Mouse (Mus musculus) cerebellum, adult 2 months (tissue): Measurements from ENCODE around the gene Cxcr3. TPM values are rescaled to one million over a fixed set of nuclear protein-coding genes. Genes with fewer than 3 reads are reported as not detected.

ENCODE experiments used
- DNase-seq, 2 experiments: peaks; one replicate each; pipeline ENCODE4 v3.0.0; 2021
- H3K27ac ChIP-seq: fragments of 200-500 bp; 2 replicates; pipeline ENCODE4 v1.5.1; 2012; ENCODE audit warnings: low read length, control low read depth, inconsistent platforms; ENCODE audit not compliant: insufficient read depth
- H3K27me3 ChIP-seq: fragments of 200-500 bp; 2 replicates; pipeline ENCODE4 v1.6.1; 2012; ENCODE audit warnings: inconsistent platforms, mild to moderate bottlenecking, low read length, moderate library complexity; ENCODE audit not compliant: control insufficient read depth, insufficient read depth
- H3K4me1 ChIP-seq: fragments of 200-500 bp; 2 replicates; pipeline ENCODE4 v1.6.1; 2011; ENCODE audit warnings: low read length; ENCODE audit not compliant: control insufficient read depth, insufficient read depth
- H3K4me3 ChIP-seq: fragments of 200-500 bp; replicated peaks from 2 replicates; pipeline ENCODE3; 2011; ENCODE audit warnings: mild to moderate bottlenecking, low read depth, low read length, control low read depth; ENCODE audit not compliant: insufficient read depth
- CTCF ChIP-seq: fragments of 200-500 bp; IDR thresholded peaks from 2 replicates; pipeline ENCODE4 v1.5.1; 2011; ENCODE audit warnings: low read depth, mild to moderate bottlenecking, control low read depth, low read length, moderate library complexity, borderline replicate concordance; ENCODE audit not compliant: insufficient read depth
- POLR2A ChIP-seq: fragments of 200-500 bp; IDR thresholded peaks from 2 replicates; pipeline ENCODE4 v1.6.1; 2011; ENCODE audit warnings: low read length, control low read depth, borderline replicate concordance; ENCODE audit not compliant: insufficient read depth
- WGBS: fragments of 180-500 bp; shearing (Covaris S2); methylation state at CpG from one replicate; pipeline ENCODE4 v1.1.7; 2018; 5-methylcytosine and 5-hydroxymethylcytosine counted together
- polyA plus RNA-seq: library from polyadenylated mRNA; depleted of rRNA; stranded (reverse); fragments of >200 nt; gene quantifications from 2 replicates; pipeline ENCODE4 v1.2.3, GENCODE M21; 2012

The Cxcr3 gene
- polyA plus RNA-seq, 1 experiment: 0.05 TPM

GRCm38 (mm10) chrX:101741064-101741433 lies 7.0 kb upstream of the Cxcr3 start:
- 84% methylated on average over 2 of the region's 2 CpGs for WGBS
- Histone ChIP-seq H3K4me1 (no peaks in the 10 kb centered on the region), H3K4me3 (no peak overlapping the region), H3K27ac (no peak overlapping the region), H3K27me3 (no peaks in the 10 kb centered on the region)
- no peak for TF ChIP-seq POLR2A
- no peak for TF ChIP-seq CTCF
- no peak for DNase-seq

- DNase-seq: no peak
- WGBS: 42% methylated on average over 6 of the region's 6 CpGs
- TF ChIP-seq POLR2A (no peak), CTCF (no peak)
- Histone ChIP-seq H3K4me3 (no peak overlapping the region), H3K4me1 (no peaks in the 10 kb centered on the region), H3K27me3 (no peaks in the 10 kb centered on the region), H3K27ac (no peak overlapping the region)
These were observed 6.4 kb upstream of the Cxcr3 start for GRCm38 (mm10) chrX:101740335-101741063.

DNA sequence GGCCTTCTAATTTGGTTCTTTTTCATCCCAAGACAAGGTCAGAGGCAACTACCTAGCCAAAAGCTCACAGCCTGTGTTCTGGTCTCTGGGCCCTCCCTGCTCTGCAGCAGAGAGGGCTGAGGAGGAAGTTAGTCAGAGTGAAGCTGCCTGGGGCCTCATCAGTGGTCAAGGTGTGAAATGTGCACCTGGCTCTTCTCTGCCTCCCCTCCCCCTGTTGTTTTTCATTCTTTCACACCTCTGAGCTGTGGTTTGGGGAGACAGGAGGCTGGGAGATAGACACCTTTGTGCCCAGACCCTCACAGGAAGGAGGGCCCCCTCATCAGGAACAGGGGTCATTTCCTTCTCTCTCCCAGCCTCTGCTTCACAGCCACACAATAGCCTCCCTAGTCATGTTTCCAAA lies 3.1 kb upstream of the Cxcr3 start:
- DNase-seq: no peak
- no peak for TF ChIP-seq POLR2A
- no peak for TF ChIP-seq CTCF

DNA sequence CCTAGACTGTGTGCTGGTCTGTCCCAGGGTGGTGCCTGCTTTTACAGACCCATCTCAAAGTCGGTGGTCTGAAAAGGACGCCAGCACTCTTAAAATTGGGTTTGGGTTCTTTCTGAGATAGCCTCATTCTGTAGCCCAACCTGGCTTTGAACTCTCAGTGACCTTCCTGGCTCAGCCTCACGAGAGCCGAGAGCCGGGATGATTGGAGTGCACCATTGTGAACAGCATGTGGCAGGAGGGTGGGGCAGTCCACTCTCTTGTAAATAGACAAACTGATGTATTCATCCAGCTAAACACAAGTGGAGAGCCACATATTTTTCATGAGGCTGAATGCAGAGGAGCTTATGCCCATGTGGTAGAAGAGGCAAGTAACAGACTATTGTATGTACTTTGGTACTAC lies 912 bp upstream of the Cxcr3 start:
- WGBS: 68% methylated on average over 5 of the region's 5 CpGs
- no peak overlapping the region for H3K4me3 ChIP-seq

More for the DNA sequence above, 3.1 kb upstream of the Cxcr3 start:
- Histone ChIP-seq H3K4me1 (no peaks in the 10 kb centered on the region), H3K27ac (no peak overlapping the region), H3K27me3 (no peaks in the 10 kb centered on the region), H3K4me3 (no peak overlapping the region)

DNA sequence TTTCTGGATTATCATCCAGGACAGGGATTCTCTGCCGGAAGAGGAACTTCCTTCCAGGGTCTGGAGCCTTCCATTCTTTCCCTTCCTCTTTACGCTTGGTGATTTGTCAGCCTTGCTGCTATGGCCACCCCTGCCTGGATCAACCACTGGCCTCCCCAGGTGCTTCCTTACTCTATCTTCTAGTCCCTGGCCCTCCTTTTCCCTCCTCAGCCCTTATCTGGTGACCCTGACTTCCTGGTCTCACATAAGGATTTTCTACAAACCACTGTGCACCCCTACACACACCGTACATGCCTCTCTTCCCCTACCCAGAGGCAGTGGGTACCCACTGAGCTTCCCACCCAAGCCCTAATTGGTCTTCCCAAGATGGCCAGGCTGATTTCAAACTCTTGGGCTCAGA lies 781 bp downstream of the Cxcr3 start:
- H3K4me1 ChIP-seq: no peaks in the 10 kb centered on the region
- no peak overlapping the region for H3K27ac ChIP-seq
- no peaks in the 10 kb centered on the region for H3K27me3 ChIP-seq
- no peak overlapping the region for H3K4me3 ChIP-seq
- TF ChIP-seq CTCF: no peak
- TF ChIP-seq POLR2A: no peak
- no peak for DNase-seq
- WGBS: 96% methylated on average over 3 of the region's 3 CpGs

More for the DNA sequence above, 912 bp upstream of the Cxcr3 start:
- H3K27ac ChIP-seq: no peak overlapping the region
- DNase-seq: no peak
- TF ChIP-seq POLR2A (no peak), CTCF (no peak)
- no peaks in the 10 kb centered on the region for H3K27me3 ChIP-seq
- no peaks in the 10 kb centered on the region for H3K4me1 ChIP-seq

DNA sequence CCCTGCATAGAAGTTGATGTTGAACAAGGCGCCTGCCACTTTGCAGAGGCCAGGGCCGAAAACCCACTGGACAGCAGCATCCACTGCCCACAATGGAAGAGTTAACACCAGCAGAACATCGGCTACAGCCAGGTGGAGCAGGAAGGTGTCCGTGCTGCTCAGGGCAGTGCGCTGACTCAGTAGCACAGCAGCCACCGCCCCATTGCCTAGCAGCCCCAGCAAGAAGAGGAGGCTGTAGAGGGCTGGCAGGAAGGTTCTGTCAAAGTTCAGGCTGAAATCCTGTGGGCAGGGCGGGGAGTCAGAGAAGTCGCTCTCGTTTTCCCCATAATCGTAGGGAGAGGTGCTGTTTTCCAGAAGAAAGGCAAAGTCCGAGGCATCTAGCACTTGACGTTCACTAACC lies 1.4 kb downstream of the Cxcr3 start:
- H3K4me1 ChIP-seq: no peaks in the 10 kb centered on the region
- H3K4me3 ChIP-seq: no peak overlapping the region
- H3K27me3 ChIP-seq: no peaks in the 10 kb centered on the region
- no peak overlapping the region for H3K27ac ChIP-seq
- 90% methylated on average over 12 of the region's 12 CpGs for WGBS
- TF ChIP-seq POLR2A: no peak
- no peak for DNase-seq

DNA sequence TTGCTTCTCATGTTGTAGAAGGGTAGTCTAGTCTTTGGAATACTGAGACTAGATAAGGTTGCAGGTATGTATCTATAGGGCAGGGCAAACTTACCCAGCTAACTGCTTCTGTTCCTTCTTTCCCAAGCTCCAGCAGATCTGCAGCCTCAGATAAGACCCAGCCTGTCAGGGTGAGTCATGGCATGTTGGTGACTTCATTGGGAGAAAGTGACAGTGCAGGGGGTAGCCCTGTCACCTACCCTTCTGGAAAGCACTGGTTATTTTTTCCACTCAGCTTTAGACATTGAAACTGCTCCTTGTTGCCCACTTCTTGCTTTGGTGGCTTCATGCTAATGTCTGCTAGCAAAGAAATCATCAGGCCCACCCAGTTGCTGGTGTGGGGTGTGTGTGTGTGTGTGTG lies 4.1 kb downstream of the Cxcr3 start:
- no peak for DNase-seq
- no peak overlapping the region for H3K27ac ChIP-seq
- no peak overlapping the region for H3K4me3 ChIP-seq
- H3K27me3 ChIP-seq: no peaks in the 10 kb centered on the region
- H3K4me1 ChIP-seq: no peaks in the 10 kb centered on the region
- TF ChIP-seq POLR2A: no peak
- no peak for TF ChIP-seq CTCF

GRCm38 (mm10) chrX:101720401-101720800 lies 13.7 kb downstream of the Cxcr3 start:
- H3K27me3 ChIP-seq: no peaks in the 10 kb centered on the region
- TF ChIP-seq POLR2A (no peak), CTCF (no peak)
- WGBS: 65% methylated on average over 1 of the region's 1 CpGs
- H3K27ac ChIP-seq: no peak overlapping the region
- H3K4me3 ChIP-seq: no peak overlapping the region
- no peak for DNase-seq
- H3K4me1 ChIP-seq: no peaks in the 10 kb centered on the region
